ENCODE assay signal across 20 mouse cellular contexts in the genomic region with DNA sequence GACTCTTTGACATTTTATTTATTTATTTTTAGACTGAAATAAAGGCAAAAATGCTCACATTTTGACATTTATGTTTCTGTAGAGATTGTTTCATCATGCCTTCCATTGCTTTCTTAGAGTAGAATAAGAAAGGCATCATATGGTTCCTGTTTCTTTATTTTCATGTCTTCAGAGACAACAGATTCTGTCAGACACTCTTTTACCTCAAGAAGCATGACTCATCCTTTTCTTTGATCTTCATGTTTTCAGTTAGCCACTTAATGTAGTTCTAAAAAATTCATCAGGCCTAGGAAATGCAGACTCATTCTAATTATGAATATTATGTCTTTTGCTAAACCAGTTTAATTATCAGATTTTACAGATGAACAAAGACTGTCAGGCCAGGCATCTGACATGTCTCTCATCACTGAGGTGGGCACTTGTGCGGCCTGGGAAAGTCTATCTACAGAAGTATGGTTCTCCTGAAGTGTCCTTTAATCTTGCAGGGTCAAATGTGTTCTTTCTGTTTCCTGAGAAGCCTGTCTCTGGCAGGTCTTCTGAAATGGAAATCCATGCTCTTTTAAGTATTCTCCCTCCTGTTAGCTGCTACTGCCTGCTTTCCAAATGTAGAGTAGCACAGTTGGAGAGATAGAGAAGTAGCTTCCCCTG.
"Had no signal": no experiment of that assay in that cellular context is flagged by ENCODE, and none has a peak within 500 bp of the region (broad histone marks: within the 10 kb centered on the region; RNA-seq: fewer than 3 reads in every experiment).

No protein-coding gene starts in this region.

- H3K27me3 ChIP-seq: limb, embryonic 12.5 days; limb, embryonic 15.5 days; megakaryocyte, embryonic 14.5 days; midbrain, embryonic 12.5 days; midbrain, embryonic 15.5 days; neural tube, embryonic 13.5 days had no signal

- ATAC-seq: liver, postnatal 0 days; lung, postnatal 0 days; midbrain, embryonic 15.5 days had no signal

- H3K27ac ChIP-seq: limb, embryonic 12.5 days; limb, embryonic 15.5 days; liver, embryonic 14.5 days; midbrain, embryonic 12.5 days; midbrain, embryonic 15.5 days; neural tube, embryonic 13.5 days had no signal

- H3K36me3 ChIP-seq: limb, embryonic 12.5 days; limb, embryonic 15.5 days; midbrain, embryonic 12.5 days; midbrain, embryonic 15.5 days; neural tube, embryonic 13.5 days had no signal

- H3K9ac ChIP-seq: limb, embryonic 12.5 days; limb, embryonic 15.5 days; liver, embryonic 14.5 days; liver, postnatal 0 days; lung, embryonic 14.5 days; midbrain, embryonic 12.5 days; midbrain, embryonic 15.5 days; neural tube, embryonic 13.5 days had no signal

- H3K9me3 ChIP-seq: limb, embryonic 12.5 days; limb, embryonic 15.5 days; megakaryocyte, embryonic 14.5 days; midbrain, embryonic 12.5 days; midbrain, embryonic 15.5 days; neural tube, embryonic 13.5 days had no signal

- H3K4me2 ChIP-seq: limb, embryonic 12.5 days; limb, embryonic 15.5 days; liver, embryonic 11.5 days; lung, embryonic 14.5 days; midbrain, embryonic 12.5 days; midbrain, embryonic 15.5 days; neural tube, embryonic 13.5 days had no signal

- H3K4me3 ChIP-seq: limb, embryonic 12.5 days; limb, embryonic 15.5 days; megakaryocyte, embryonic 14.5 days; midbrain, embryonic 12.5 days; midbrain, embryonic 15.5 days; myocyte; neural tube, embryonic 13.5 days had no signal

- H3K4me1 ChIP-seq: limb, embryonic 15.5 days had no signal

- DNase-seq: kidney, adult 9 months; kidney, postnatal 14 days; kidney, postnatal 4 days; left cerebral cortex, postnatal 4 days; liver, postnatal 0 days; lung, embryonic 14.5 days; retina, postnatal 1 day; right cerebral cortex, postnatal 25 days; thymus, adult 18-20 months; thymus, postnatal 4 days had no signal
